Mouse (Mus musculus) limb, embryonic 10.5 days (tissue): ENCODE measurements around the gene Dhrs7b. TPM values are rescaled to one million over a fixed set of nuclear protein-coding genes. Genes with fewer than 3 reads are reported as not detected.

Experiments
- DNase-seq: peaks from one replicate; pipeline ENCODE4 v3.0.0-alpha.2; 2017; ENCODE audit warnings: low spot score
- H3K27ac ChIP-seq: fragments of 300-500 bp; sonication (generic); 2 replicates; pipeline ENCODE4 v1.5.1; 2016; ENCODE audit warnings: mild to moderate bottlenecking
- H3K27me3 ChIP-seq: fragments of 300-500 bp; sonication (generic); 2 replicates; pipeline ENCODE4 v1.6.1; 2016; ENCODE audit warnings: low read depth, mild to moderate bottlenecking; ENCODE audit not compliant: poor library complexity, severe bottlenecking
- H3K36me3 ChIP-seq: fragments of 300-500 bp; sonication (generic); 2 replicates; pipeline ENCODE4 v1.6.1; 2016; ENCODE audit warnings: mild to moderate bottlenecking, moderate library complexity
- H3K4me1 ChIP-seq: fragments of 300-500 bp; sonication (generic); 2 replicates; pipeline ENCODE4 v1.6.1; 2016
- H3K4me3 ChIP-seq: fragments of 300-500 bp; sonication (generic); 2 replicates; pipeline ENCODE4 v1.5.1; 2016; ENCODE audit warnings: mild to moderate bottlenecking, moderate library complexity
- H3K9me3 ChIP-seq: fragments of 300-500 bp; sonication (generic); replicated peaks from 2 replicates; pipeline ENCODE4 v1.6.1; 2016; ENCODE audit warnings: mild to moderate bottlenecking
- WGBS: fragments of 180-500 bp; shearing (Covaris S2); methylation state at CpG from one replicate; pipeline ENCODE4 v1.1.7; 2016; 5-methylcytosine and 5-hydroxymethylcytosine counted together
- polyA plus RNA-seq: library from polyadenylated mRNA; unstranded; fragments of >200 nt; fragmentation: Nextera tagmentation; extraction: Ambion mirVana; gene quantifications from 2 replicates; pipeline ENCODE4 v1.2.1, GENCODE M21; 2016

Dhrs7b gene
- polyA plus RNA-seq, 1 experiment from 2014 or later: 26.5 TPM

GRCm38 (mm10) chr11:60816398-60816797 is 14.0 kb upstream of the Dhrs7b start:
- Histone ChIP-seq H3K27ac (no peak overlapping the region), H3K4me1 (no peaks in the 10 kb centered on the region)
- WGBS: 75% methylated on average over 5 of the region's 5 CpGs

GRCm38 (mm10) chr11:60823771-60824170 is 6.7 kb upstream of the Dhrs7b start:
- Histone ChIP-seq H3K36me3 (no peaks in the 10 kb centered on the region), H3K4me1 (no peaks in the 10 kb centered on the region), H3K27ac (no peak overlapping the region), H3K27me3 (no peaks in the 10 kb centered on the region), H3K9me3 (no peaks in the 10 kb centered on the region), H3K4me3 (no peak overlapping the region)
- WGBS: 74% methylated on average over 2 of the region's 2 CpGs
- no peak for DNase-seq

More at GRCm38 (mm10) chr11:60816398-60816797, 14.0 kb upstream of the Dhrs7b start:
- Histone ChIP-seq H3K36me3 (no peaks in the 10 kb centered on the region), H3K4me3 (no peak overlapping the region), H3K9me3 (no peaks in the 10 kb centered on the region), H3K27me3 (no peaks in the 10 kb centered on the region)
- no peak for DNase-seq

GRCm38 (mm10) chr11:60825191-60825590 is 5.2 kb upstream of the Dhrs7b start:
- no peaks in the 10 kb centered on the region for H3K9me3 ChIP-seq
- no peaks in the 10 kb centered on the region for H3K27me3 ChIP-seq
- DNase-seq: no peak
- 83% methylated on average over 3 of the region's 3 CpGs for WGBS
- H3K27ac ChIP-seq: no peak overlapping the region
- no peak overlapping the region for H3K4me3 ChIP-seq
- no peaks in the 10 kb centered on the region for H3K36me3 ChIP-seq
- no peaks in the 10 kb centered on the region for H3K4me1 ChIP-seq

- Histone ChIP-seq H3K27ac (no peak overlapping the region), H3K36me3 (no peaks in the 10 kb centered on the region), H3K4me3 (no peak overlapping the region), H3K9me3 (no peaks in the 10 kb centered on the region), H3K27me3 (no peaks in the 10 kb centered on the region), H3K4me1 (peaks cover 11% of the 10 kb centered on the region)
- WGBS: 64% methylated on average over 1 of the region's 1 CpGs
- DNase-seq: no peak
Measured at GRCm38 (mm10) chr11:60826700-60827099, 3.7 kb upstream of the Dhrs7b start.

- H3K9me3 ChIP-seq: no peaks in the 10 kb centered on the region
- H3K27ac ChIP-seq: no peak overlapping the region
- DNase-seq: no peak
- H3K4me1 ChIP-seq: peaks cover 11% of the 10 kb centered on the region
- no peak overlapping the region for H3K4me3 ChIP-seq
- WGBS: 75% methylated on average over 4 of the region's 4 CpGs
- H3K36me3 ChIP-seq: 0 out of 2 replicates have a peak, but pooled peaks cover 3% of the 10 kb centered on the region
- no peaks in the 10 kb centered on the region for H3K27me3 ChIP-seq
Measured at GRCm38 (mm10) chr11:60827241-60827945, 3.0 kb upstream of the Dhrs7b start.

GRCm38 (mm10) chr11:60828903-60829302 is 1.5 kb upstream of the Dhrs7b start:
- Histone ChIP-seq H3K4me1 (peaks cover 11% of the 10 kb centered on the region), H3K27me3 (no peaks in the 10 kb centered on the region), H3K36me3 (0 out of 2 replicates have a peak, but pooled peaks cover 3% of the 10 kb centered on the region), H3K4me3 (no peak overlapping the region), H3K9me3 (no peaks in the 10 kb centered on the region), H3K27ac (no peak overlapping the region)
- WGBS: 35% methylated on average over 2 of the region's 2 CpGs
- no peak for DNase-seq

GRCm38 (mm10) chr11:60836897-60837296 is 6.5 kb downstream of the Dhrs7b start:
- WGBS: 96% methylated on average over 6 of the region's 6 CpGs
- Histone ChIP-seq H3K9me3 (no peaks in the 10 kb centered on the region), H3K4me1 (no peaks in the 10 kb centered on the region), H3K27ac (no peak overlapping the region), H3K4me3 (no peak overlapping the region), H3K36me3 (0 out of 2 replicates have a peak, but pooled peaks cover 6% of the 10 kb centered on the region), H3K27me3 (no peaks in the 10 kb centered on the region)
- DNase-seq: no peak

- WGBS: 95% methylated on average over 10 of the region's 10 CpGs
- Histone ChIP-seq H3K9me3 (no peaks in the 10 kb centered on the region), H3K27ac (no peak overlapping the region), H3K27me3 (no peaks in the 10 kb centered on the region), H3K4me1 (no peaks in the 10 kb centered on the region), H3K4me3 (no peak overlapping the region), H3K36me3 (0 out of 2 replicates have a peak, but pooled peaks cover 3% of the 10 kb centered on the region)
- no peak for DNase-seq
Measured at GRCm38 (mm10) chr11:60837644-60838406, 7.4 kb downstream of the Dhrs7b start.

- H3K4me3 ChIP-seq: no peak overlapping the region
- no peaks in the 10 kb centered on the region for H3K9me3 ChIP-seq
- peaks cover 21% of the 10 kb centered on the region for H3K36me3 ChIP-seq
- H3K27me3 ChIP-seq: no peaks in the 10 kb centered on the region
- H3K27ac ChIP-seq: no peak overlapping the region
- DNase-seq: no peak
- 87% methylated on average over 12 of the region's 12 CpGs for WGBS
- no peaks in the 10 kb centered on the region for H3K4me1 ChIP-seq
Measured at GRCm38 (mm10) chr11:60841467-60842200, 11.2 kb downstream of the Dhrs7b start.

- Histone ChIP-seq H3K27me3 (no peaks in the 10 kb centered on the region), H3K9me3 (no peaks in the 10 kb centered on the region), H3K4me1 (no peaks in the 10 kb centered on the region), H3K4me3 (no peak overlapping the region), H3K36me3 (peaks cover 31% of the 10 kb centered on the region), H3K27ac (no peak overlapping the region)
- DNase-seq: no peak
- 85% methylated on average over 5 of the region's 5 CpGs for WGBS
Measured at GRCm38 (mm10) chr11:60843412-60843811, 13.0 kb downstream of the Dhrs7b start.

- no peaks in the 10 kb centered on the region for H3K27me3 ChIP-seq
- H3K36me3 ChIP-seq: peaks cover 48% of the 10 kb centered on the region
- H3K27ac ChIP-seq: no peak overlapping the region
- DNase-seq: no peak
- 92% methylated on average over 5 of the region's 5 CpGs for WGBS
- no peak overlapping the region for H3K4me3 ChIP-seq
- no peaks in the 10 kb centered on the region for H3K4me1 ChIP-seq
- H3K9me3 ChIP-seq: no peaks in the 10 kb centered on the region
Measured at GRCm38 (mm10) chr11:60845415-60845814, 15.0 kb downstream of the Dhrs7b start.

- 58% methylated on average over 3 of the region's 3 CpGs for WGBS
- H3K4me1 ChIP-seq: no peaks in the 10 kb centered on the region
- no peaks in the 10 kb centered on the region for H3K9me3 ChIP-seq
- H3K27ac ChIP-seq: no peak overlapping the region
- DNase-seq: no peak
- no peak overlapping the region for H3K4me3 ChIP-seq
- H3K36me3 ChIP-seq: peaks cover 96% of the 10 kb centered on the region
- no peaks in the 10 kb centered on the region for H3K27me3 ChIP-seq
Measured at GRCm38 (mm10) chr11:60856587-60856986, 26.2 kb downstream of the Dhrs7b start.

GRCm38 (mm10) chr11:60861993-60862392 is 31.6 kb downstream of the Dhrs7b start:
- H3K4me1 ChIP-seq: no peaks in the 10 kb centered on the region
- H3K36me3 ChIP-seq: peaks cover 91% of the 10 kb centered on the region
- no peak for DNase-seq
- no peak overlapping the region for H3K4me3 ChIP-seq
- H3K27me3 ChIP-seq: no peaks in the 10 kb centered on the region
- 94% methylated on average over 3 of the region's 3 CpGs for WGBS
- no peaks in the 10 kb centered on the region for H3K9me3 ChIP-seq
- no peak overlapping the region for H3K27ac ChIP-seq
